Mouse (Mus musculus): Measurements from ENCODE around the gene Ackr3.

The Ackr3 gene

GRCm38 (mm10) chr1:90251156-90251555 is 47.4 kb downstream of the Ackr3 start:
- DNase-seq (ENCODE audit: low spot score in 2 of 2), result no peak

- DNase-seq (ENCODE audit: low spot score in 2 of 2), result no peak
Measured at GRCm38 (mm10) chr1:90253465-90253864, 49.7 kb downstream of the Ackr3 start.

GRCm38 (mm10) chr1:90258253-90258887 is 54.6 kb downstream of the Ackr3 start:
- DNase-seq (ENCODE audit: low spot score in 2 of 2), result no peak

- DNase-seq (ENCODE audit: low spot score in 2 of 2), result no peak
Measured at GRCm38 (mm10) chr1:90260704-90261581, 57.2 kb downstream of the Ackr3 start.

- no peak for DNase-seq (ENCODE audit: low spot score in 2 of 2)
Measured at GRCm38 (mm10) chr1:90262380-90262779, 58.6 kb downstream of the Ackr3 start.

Data from right cerebral cortex, postnatal 36 days (tissue).